Mouse (Mus musculus): ENCODE data around the gene Cdh26.

DNA sequence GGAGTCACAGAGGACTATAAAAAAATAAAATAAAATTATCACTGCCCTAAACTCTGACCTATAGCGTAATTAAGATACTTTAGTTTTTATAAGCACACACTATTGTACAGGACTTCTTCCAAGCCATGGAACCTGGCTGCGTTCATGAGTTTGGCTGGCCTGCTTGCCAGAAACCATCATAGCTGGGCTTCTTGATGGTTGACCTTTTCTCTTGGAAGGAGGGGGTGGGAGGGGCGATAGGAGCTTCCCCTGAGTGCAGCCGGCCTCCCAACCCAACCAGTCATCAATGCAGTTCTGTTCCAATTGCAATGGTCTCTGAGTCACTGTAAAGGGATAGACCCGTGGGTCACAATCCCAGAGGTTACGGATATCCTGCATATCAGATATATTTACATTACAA is 20.0 kb upstream of the Cdh26 start:
- TF ChIP-seq POLR2A (IDR thresholded peaks at IDR 0.05; ENCODE audit: low read depth, low read length) (no peak), CTCF (IDR thresholded peaks at IDR 0.05; ENCODE audit: borderline replicate concordance, insufficient read depth, low read length) (no peak)

All from embryonic fibroblast, embryonic 13.5 days (primary cell).